Mouse (Mus musculus): ENCODE data around the gene Mettl17.
"Not testable (repeated sequence)": the region's sequence is repeated elsewhere in the genome, so short reads cannot be mapped to it uniquely, and the experiment has no call there.

The Mettl17 gene

GRCm38 (mm10) chr14:51896539-51897170 lies 12.0 kb downstream of the Mettl17 start:
- DNase-seq (ENCODE audit: low read depth, low spot score): no peak

- DNase-seq (ENCODE audit: low read depth, low spot score): no peak
Observed at GRCm38 (mm10) chr14:51899351-51899750, 14.7 kb downstream of the Mettl17 start.

GRCm38 (mm10) chr14:51902806-51903710 lies 18.4 kb downstream of the Mettl17 start:
- peak; percentile 76 for DNase-seq (ENCODE audit: low read depth, low spot score)

- DNase-seq (ENCODE audit: low read depth, low spot score): no peak
Observed at GRCm38 (mm10) chr14:51903782-51904181, 19.1 kb downstream of the Mettl17 start.

GRCm38 (mm10) chr14:51904706-51905105 lies 20.1 kb downstream of the Mettl17 start:
- DNase-seq (ENCODE audit: low read depth, low spot score): peak; percentile 52

GRCm38 (mm10) chr14:51906102-51906501 lies 21.5 kb downstream of the Mettl17 start:
- no peak for DNase-seq (ENCODE audit: low read depth, low spot score)

- no peak for DNase-seq (ENCODE audit: low read depth, low spot score)
Observed at GRCm38 (mm10) chr14:51911301-51911700, 26.7 kb downstream of the Mettl17 start.

- no peak for DNase-seq (ENCODE audit: low read depth, low spot score)
Observed at GRCm38 (mm10) chr14:51912391-51913061, 27.9 kb downstream of the Mettl17 start.

- DNase-seq (ENCODE audit: low read depth, low spot score): no peak
Observed at GRCm38 (mm10) chr14:51913062-51913959, 28.7 kb downstream of the Mettl17 start.

GRCm38 (mm10) chr14:51913960-51914762 lies 29.5 kb downstream of the Mettl17 start, which contains the start of gene Ndrg2:
Gene Ndrg2 (minus strand): TSS chr14:51914158.
- no peak for DNase-seq (ENCODE audit: low read depth, low spot score)

- no peak for DNase-seq (ENCODE audit: low read depth, low spot score)
Observed at GRCm38 (mm10) chr14:51915030-51915429, 30.4 kb downstream of the Mettl17 start.

GRCm38 (mm10) chr14:51916539-51916938 lies 31.9 kb downstream of the Mettl17 start:
- no peak for DNase-seq (ENCODE audit: low read depth, low spot score)

GRCm38 (mm10) chr14:51918125-51918524 lies 33.5 kb downstream of the Mettl17 start, which contains the start of gene Tppp2:
Gene Tppp2 (plus strand): TSS chr14:51918425.
- DNase-seq (ENCODE audit: low read depth, low spot score): no peak

- no peak for DNase-seq (ENCODE audit: low read depth, low spot score)
Observed at GRCm38 (mm10) chr14:51918966-51919365, 34.3 kb downstream of the Mettl17 start.

GRCm38 (mm10) chr14:51921759-51922570 lies 37.3 kb downstream of the Mettl17 start:
- DNase-seq (ENCODE audit: low read depth, low spot score): no peak

- DNase-seq (ENCODE audit: low read depth, low spot score): no peak
Observed at GRCm38 (mm10) chr14:51922571-51922865, 37.9 kb downstream of the Mettl17 start, which contains the start of gene Rnase13. Gene Rnase13 (minus strand): TSS chr14:51922773.

GRCm38 (mm10) chr14:51922910-51923309 lies 38.3 kb downstream of the Mettl17 start:
- DNase-seq (ENCODE audit: low read depth, low spot score): no peak

- DNase-seq (ENCODE audit: low read depth, low spot score): no peak
Observed at GRCm38 (mm10) chr14:51923492-51923891, 38.9 kb downstream of the Mettl17 start.

- DNase-seq (ENCODE audit: low read depth, low spot score): not testable (repeated sequence)
Observed at GRCm38 (mm10) chr14:51926930-51927329, 42.3 kb downstream of the Mettl17 start.

All from A20 (cell line).